Mouse (Mus musculus): ENCODE results near the gene Frs2. TPM values are rescaled to one million over a fixed set of nuclear protein-coding genes. Genes with fewer than 3 reads are reported as not detected.

Gene Frs2
- polyA plus RNA-seq (2011; ENCODE audit: insufficient read depth, insufficient read length, low replicate concordance, missing spikeins): 7.0 and 8.8 TPM in 2 replicates

DNA sequence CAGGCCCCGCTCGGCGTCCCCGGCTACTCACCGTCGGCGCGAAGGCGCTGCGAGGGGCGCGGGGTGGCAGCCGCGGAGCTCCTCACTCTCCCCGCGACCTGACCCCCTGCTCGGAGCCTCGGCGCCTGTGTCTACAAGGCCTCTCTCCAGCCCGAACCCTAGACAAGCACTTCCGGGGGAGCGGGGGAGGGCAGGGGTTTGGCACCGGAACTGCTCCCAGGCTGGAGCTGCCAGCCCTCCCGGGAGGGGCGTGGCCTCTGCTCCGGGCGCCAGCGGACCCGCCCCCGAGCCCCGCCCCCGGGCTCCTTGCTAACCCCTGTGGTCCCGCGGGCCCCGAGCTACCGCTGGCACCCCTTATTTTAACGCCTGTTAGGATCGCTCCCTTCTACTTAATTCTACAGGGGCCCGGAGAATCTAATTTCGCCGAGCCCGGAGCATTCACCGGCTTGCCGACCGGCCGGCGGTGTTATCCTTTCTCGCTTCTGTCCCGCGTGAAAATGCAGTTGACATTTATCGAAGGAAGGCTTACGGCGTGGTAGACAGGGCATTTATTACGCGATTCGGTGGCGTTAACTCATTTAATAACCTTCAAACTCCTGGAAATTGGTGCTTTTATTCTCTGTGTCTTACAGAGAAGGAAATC lies at the start of gene Frs2:
TSS of gene Frs2 (minus strand) at position 174 of the 643 bp plus-strand sequence.
- peaks cover 6% of the 10 kb centered on the region for H3K4me1 ChIP-seq (ENCODE audit: control insufficient read depth, insufficient read depth, low read length)
- peak; percentile 89 for TF ChIP-seq POLR2A (IDR thresholded peaks at IDR 0.05; ENCODE audit: borderline replicate concordance, control insufficient read depth, low read depth, low read length)
- no peak for TF ChIP-seq CTCF (IDR thresholded peaks at IDR 0.05; ENCODE audit: control insufficient read depth, insufficient read depth, low read length)
- under 1% methylated on average over 57 of the region's 57 CpGs for WGBS
- peak within 1 kb of the TSS; percentile 97 for H3K27ac ChIP-seq (ENCODE audit: control insufficient read depth, insufficient read depth, low read depth, low read length, poor library complexity)
- H3K4me3 ChIP-seq (replicated peaks; ENCODE audit: control insufficient read depth, low read depth, low read length): peak within 1 kb of the TSS; percentile 92

DNA sequence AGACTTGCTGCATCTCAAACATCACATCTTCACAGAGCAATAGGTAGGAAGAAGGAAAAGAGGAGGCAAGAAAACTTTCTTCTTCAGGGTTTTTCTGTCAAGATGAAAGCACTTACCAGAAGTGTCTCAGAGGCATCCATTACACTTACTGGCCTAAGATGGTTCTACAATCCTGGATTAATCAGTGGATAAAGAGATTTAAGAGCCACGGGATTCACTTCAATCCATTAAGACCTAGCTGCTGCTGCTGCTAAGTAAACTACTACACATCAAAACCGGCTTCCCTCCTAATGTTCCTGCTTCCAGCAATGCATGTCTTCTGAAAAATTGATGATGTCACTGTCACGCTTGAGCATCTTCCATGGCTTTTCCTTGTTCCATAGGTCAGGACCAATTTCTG lies 48.4 kb upstream of the Frs2 start:
- Histone ChIP-seq H3K27ac (ENCODE audit: control insufficient read depth, insufficient read depth, low read depth, low read length, poor library complexity) (no peak overlapping the region), H3K4me3 (replicated peaks; ENCODE audit: control insufficient read depth, low read depth, low read length) (no peak overlapping the region), H3K4me1 (ENCODE audit: control insufficient read depth, insufficient read depth, low read length) (no peaks in the 10 kb centered on the region)
- WGBS: 88% methylated on average over 3 of the region's 3 CpGs
- no peak for TF ChIP-seq POLR2A (IDR thresholded peaks at IDR 0.05; ENCODE audit: borderline replicate concordance, control insufficient read depth, low read depth, low read length)
- no peak for TF ChIP-seq CTCF (IDR thresholded peaks at IDR 0.05; ENCODE audit: control insufficient read depth, insufficient read depth, low read length)

DNA sequence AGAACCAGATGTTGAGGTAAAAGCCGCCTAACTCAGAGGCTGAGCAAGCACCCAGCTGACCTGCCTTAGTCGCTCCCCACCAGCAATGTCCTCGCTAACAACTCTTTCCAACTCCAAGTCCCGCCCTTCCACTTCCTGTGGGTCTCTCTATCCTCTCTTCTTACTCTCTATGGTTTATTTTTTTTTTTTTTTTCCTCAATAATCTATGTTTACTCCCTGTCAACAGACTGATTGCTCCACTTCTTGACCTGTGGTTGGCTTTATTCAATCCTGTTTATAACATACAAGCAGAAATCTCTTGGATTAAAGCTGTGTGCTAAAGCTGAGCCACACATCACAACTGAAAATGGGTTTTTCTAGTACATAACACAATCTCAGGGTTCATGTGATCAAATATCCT lies 47.4 kb upstream of the Frs2 start:
- Histone ChIP-seq H3K4me3 (replicated peaks; ENCODE audit: control insufficient read depth, low read depth, low read length) (no peak overlapping the region), H3K4me1 (ENCODE audit: control insufficient read depth, insufficient read depth, low read length) (no peaks in the 10 kb centered on the region), H3K27ac (ENCODE audit: control insufficient read depth, insufficient read depth, low read depth, low read length, poor library complexity) (no peak overlapping the region)
- TF ChIP-seq POLR2A (IDR thresholded peaks at IDR 0.05; ENCODE audit: borderline replicate concordance, control insufficient read depth, low read depth, low read length): no peak
- no peak for TF ChIP-seq CTCF (IDR thresholded peaks at IDR 0.05; ENCODE audit: control insufficient read depth, insufficient read depth, low read length)
- 93% methylated on average over 4 of the region's 4 CpGs for WGBS

GRCm38 (mm10) chr10:117195005-117195404 lies 46.7 kb upstream of the Frs2 start:
- TF ChIP-seq POLR2A (IDR thresholded peaks at IDR 0.05; ENCODE audit: borderline replicate concordance, control insufficient read depth, low read depth, low read length) (no peak), CTCF (IDR thresholded peaks at IDR 0.05; ENCODE audit: control insufficient read depth, insufficient read depth, low read length) (no peak)
- H3K4me1 ChIP-seq (ENCODE audit: control insufficient read depth, insufficient read depth, low read length): no peaks in the 10 kb centered on the region
- no peak overlapping the region for H3K27ac ChIP-seq (ENCODE audit: control insufficient read depth, insufficient read depth, low read depth, low read length, poor library complexity)
- no peak overlapping the region for H3K4me3 ChIP-seq (replicated peaks; ENCODE audit: control insufficient read depth, low read depth, low read length)
- WGBS: 85% methylated on average over 12 of the region's 12 CpGs

GRCm38 (mm10) chr10:117193364-117193763 lies 45.0 kb upstream of the Frs2 start:
- H3K4me1 ChIP-seq (ENCODE audit: control insufficient read depth, insufficient read depth, low read length): no peaks in the 10 kb centered on the region
- no peak for TF ChIP-seq CTCF (IDR thresholded peaks at IDR 0.05; ENCODE audit: control insufficient read depth, insufficient read depth, low read length)
- TF ChIP-seq POLR2A (IDR thresholded peaks at IDR 0.05; ENCODE audit: borderline replicate concordance, control insufficient read depth, low read depth, low read length): no peak
- H3K27ac ChIP-seq (ENCODE audit: control insufficient read depth, insufficient read depth, low read depth, low read length, poor library complexity): no peak overlapping the region
- H3K4me3 ChIP-seq (replicated peaks; ENCODE audit: control insufficient read depth, low read depth, low read length): no peak overlapping the region
- 85% methylated on average over 5 of the region's 5 CpGs for WGBS

GRCm38 (mm10) chr10:117185399-117186089 lies 37.2 kb upstream of the Frs2 start:
- 71% methylated on average over 9 of the region's 9 CpGs for WGBS
- Histone ChIP-seq H3K27ac (ENCODE audit: control insufficient read depth, insufficient read depth, low read depth, low read length, poor library complexity) (no peak overlapping the region), H3K4me1 (ENCODE audit: control insufficient read depth, insufficient read depth, low read length) (no peaks in the 10 kb centered on the region), H3K4me3 (replicated peaks; ENCODE audit: control insufficient read depth, low read depth, low read length) (no peak overlapping the region)
- TF ChIP-seq CTCF (IDR thresholded peaks at IDR 0.05; ENCODE audit: control insufficient read depth, insufficient read depth, low read length) (no peak), POLR2A (IDR thresholded peaks at IDR 0.05; ENCODE audit: borderline replicate concordance, control insufficient read depth, low read depth, low read length) (no peak)

GRCm38 (mm10) chr10:117181098-117181497 lies 32.8 kb upstream of the Frs2 start:
- 47% methylated on average over 3 of the region's 3 CpGs for WGBS

DNA sequence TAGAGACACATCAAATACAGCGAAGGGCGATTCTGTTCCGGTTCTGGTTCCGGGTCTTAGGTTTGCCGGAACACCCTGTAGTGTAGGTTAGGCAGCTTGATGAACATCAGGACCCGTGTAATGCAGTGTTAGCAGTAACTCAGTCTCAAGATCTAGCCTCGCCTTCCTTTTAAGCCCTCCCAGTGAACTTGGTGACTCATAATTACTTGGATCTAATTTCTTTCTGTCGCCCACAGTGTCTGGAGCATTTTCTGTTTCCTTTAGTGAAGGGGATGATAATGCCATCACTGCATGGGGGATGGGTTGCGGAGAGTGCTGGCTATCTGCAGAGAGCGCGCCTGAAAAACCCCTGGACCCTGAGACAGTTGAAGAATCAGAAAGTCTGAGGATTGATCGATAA lies 26.3 kb upstream of the Frs2 start:
- Histone ChIP-seq H3K4me3 (replicated peaks; ENCODE audit: control insufficient read depth, low read depth, low read length) (no peak overlapping the region), H3K27ac (ENCODE audit: control insufficient read depth, insufficient read depth, low read depth, low read length, poor library complexity) (no peak overlapping the region), H3K4me1 (ENCODE audit: control insufficient read depth, insufficient read depth, low read length) (no peaks in the 10 kb centered on the region)
- WGBS: 83% methylated on average over 12 of the region's 12 CpGs
- TF ChIP-seq CTCF (IDR thresholded peaks at IDR 0.05; ENCODE audit: control insufficient read depth, insufficient read depth, low read length) (no peak), POLR2A (IDR thresholded peaks at IDR 0.05; ENCODE audit: borderline replicate concordance, control insufficient read depth, low read depth, low read length) (no peak)

More at GRCm38 (mm10) chr10:117181098-117181497, 32.8 kb upstream of the Frs2 start:
- Histone ChIP-seq H3K4me1 (ENCODE audit: control insufficient read depth, insufficient read depth, low read length) (no peaks in the 10 kb centered on the region), H3K27ac (ENCODE audit: control insufficient read depth, insufficient read depth, low read depth, low read length, poor library complexity) (no peak overlapping the region), H3K4me3 (replicated peaks; ENCODE audit: control insufficient read depth, low read depth, low read length) (no peak overlapping the region)
- TF ChIP-seq CTCF (IDR thresholded peaks at IDR 0.05; ENCODE audit: control insufficient read depth, insufficient read depth, low read length) (no peak), POLR2A (IDR thresholded peaks at IDR 0.05; ENCODE audit: borderline replicate concordance, control insufficient read depth, low read depth, low read length) (no peak)
